Mouse (Mus musculus): ENCODE measurements around the gene Tcte3.
"Not testable (repeated sequence)": the region's sequence is repeated elsewhere in the genome, so short reads cannot be mapped to it uniquely, and the experiment has no call there.

Tcte3 gene

GRCm38 (mm10) chr17:15025513-15025912, 15.8 kb downstream of the Tcte3 start:
- DNase-seq, result not testable (repeated sequence)

GRCm38 (mm10) chr17:15024502-15025193, 16.6 kb downstream of the Tcte3 start:
- DNase-seq, result not testable (repeated sequence)

- not testable (repeated sequence) for DNase-seq
Observed at GRCm38 (mm10) chr17:15023878-15024492, 17.3 kb downstream of the Tcte3 start.

GRCm38 (mm10) chr17:15021503-15022220, 19.6 kb downstream of the Tcte3 start:
- peak; percentile 1 to 20 for DNase-seq

- not testable (repeated sequence) for DNase-seq
Observed at GRCm38 (mm10) chr17:15009706-15010413, 31.4 kb downstream of the Tcte3 start, which contains the start of gene Gm3435. Gm3435 (plus strand) TSS chr17:15010176.

GRCm38 (mm10) chr17:15009088-15009487, 32.2 kb downstream of the Tcte3 start:
- DNase-seq, result not testable (repeated sequence)

GRCm38 (mm10) chr17:15000047-15000446, 41.2 kb downstream of the Tcte3 start:
- not testable (repeated sequence) for DNase-seq

GRCm38 (mm10) chr17:14994140-14994539, 47.1 kb downstream of the Tcte3 start:
- not testable (repeated sequence) for DNase-seq

GRCm38 (mm10) chr17:14993139-14993832, 48.0 kb downstream of the Tcte3 start:
- not testable (repeated sequence) for DNase-seq

- DNase-seq, result not testable (repeated sequence)
Observed at GRCm38 (mm10) chr17:14992522-14993138, 48.7 kb downstream of the Tcte3 start.

GRCm38 (mm10) chr17:14990116-14990702, 51.1 kb downstream of the Tcte3 start:
- DNase-seq, result peak in 1 of 2 experiments; percentile 6

GRCm38 (mm10) chr17:14978362-14979038, 62.8 kb downstream of the Tcte3 start, which contains the start of the genes 9030025P20Rik and Gm3417:
9030025P20Rik (plus strand) TSS chr17:14978468.
Gm3417 (minus strand) TSS chr17:14978790.
- DNase-seq, result not testable (repeated sequence)

- not testable (repeated sequence) for DNase-seq
Observed at GRCm38 (mm10) chr17:14977718-14978361, 63.4 kb downstream of the Tcte3 start.

Measured in kidney, postnatal 25 days (tissue).